Mouse (Mus musculus) olfactory bulb, adult 2 months (tissue): Measurements from ENCODE around the gene Pgghg.

Source experiments
- CTCF ChIP-seq: fragments of 200-500 bp; IDR thresholded peaks from 2 replicates; pipeline ENCODE4 v1.5.1; 2012; ENCODE audit warnings: low read depth, mild to moderate bottlenecking, low read length, moderate library complexity; ENCODE audit not compliant: insufficient read depth
- POLR2A ChIP-seq: fragments of 200-500 bp; IDR thresholded peaks from 2 replicates; pipeline ENCODE4 v1.6.1; 2012; ENCODE audit warnings: mild to moderate bottlenecking, low read depth, low read length, moderate library complexity; ENCODE audit not compliant: insufficient read depth

DNA sequence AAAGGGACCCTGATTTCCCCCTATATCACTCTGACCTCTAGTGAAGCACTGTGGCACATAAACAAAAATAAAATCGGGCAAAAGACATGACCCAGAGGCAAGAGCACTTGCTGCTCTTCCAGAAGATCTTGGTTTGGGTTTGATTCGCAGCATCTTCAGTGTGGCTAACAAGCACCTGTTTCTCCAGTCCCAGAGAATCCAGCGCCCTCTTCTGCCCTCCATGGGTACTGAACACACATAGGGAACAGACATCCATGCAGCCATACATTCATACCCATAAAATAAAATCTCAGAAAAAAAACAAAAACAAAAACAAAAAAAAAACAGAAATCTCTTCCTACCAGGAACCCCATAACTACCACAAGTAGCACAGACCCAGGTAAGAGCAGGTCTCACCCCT, 2.8 kb upstream of the Pgghg start:
- TF ChIP-seq POLR2A (no peak), CTCF (no peak)
